9 mouse cellular contexts compared by ENCODE assay signal in genomic region chr8:110749500-110750170, GRCm38 (mm10). TPM values are rescaled to one million over a fixed set of nuclear protein-coding genes. Genes with fewer than 3 reads are reported as not detected.
A peak's percentile ranks its signal among the peaks of the same experiment; 100 is the strongest.
DNase-seq lines count a peak whose midpoint lies in the region; ATAC-seq and TF ChIP-seq lines count a peak whose summit lies in the region.
"Had no signal": no experiment of that assay in that cellular context is flagged by ENCODE, and none has a peak within 500 bp of the region (broad histone marks: within the 10 kb centered on the region; RNA-seq: fewer than 3 reads in every experiment).

No protein-coding gene starts in this region.

- no peaks in the 10 kb centered on the region for H3K36me3 ChIP-seq in kidney, adult 2 months (ENCODE audit: control insufficient read depth, insufficient read depth, low read length)
- H3K36me3 ChIP-seq in kidney, embryonic 16.5 days (ENCODE audit: insufficient read depth, low read length): no peaks in the 10 kb centered on the region
- H3K36me3 ChIP-seq in CH12.LX (replicated peaks in 1 of 2; ENCODE audit: control insufficient read depth in 1 of 2, insufficient read depth in 1 of 2, low read length in 1 of 2): no peaks in the 10 kb centered on the region
- no peaks in the 10 kb centered on the region for H3K36me3 ChIP-seq in liver, embryonic 14.5 days (replicated peaks; ENCODE audit: control insufficient read depth, insufficient read depth, low read depth)

- H3K9me3 ChIP-seq in kidney, embryonic 16.5 days (ENCODE audit: low read length): no peaks in the 10 kb centered on the region
- H3K9me3 ChIP-seq in CH12.LX (replicated peaks; ENCODE audit: low read length): no peaks in the 10 kb centered on the region
- H3K9me3 ChIP-seq in liver, embryonic 14.5 days (ENCODE audit: control insufficient read depth, low read length): no peaks in the 10 kb centered on the region
- H3K9me3 ChIP-seq: megakaryocyte, embryonic 14.5 days had no signal

- dilution Hi-C loops in CH12.LX (cut with MboI; ENCODE audit: extremely low pct_ligation_motif_present, extremely low pct_unique_long_range_greater_than_20kb, low sequenced_read_pairs): no loop called here

- ATAC-seq in kidney, embryonic 16.5 days (ENCODE audit: low FRiP score, low TSS enrichment): no peak; the same call in none of the 2 replicates
- no peak for ATAC-seq in liver, embryonic 14.5 days (ENCODE audit: insufficient read depth)

- peak; percentile 59 for DNase-seq in kidney, adult 2 months
- peak; percentile 67 for DNase-seq in CH12.LX (ENCODE audit: extremely low read depth)
- peak; percentile 55 for DNase-seq in c-Kit-negative CD71-positive TER-119-positive erythroid progenitor cells, embryonic 14.5 days (ENCODE audit: low read depth, low spot score)
- DNase-seq in heart, postnatal 36 days: peak; percentile 44 to 61
- peak; percentile 17 to 41 (median 27) for DNase-seq in liver, embryonic 14.5 days (ENCODE audit: low read depth in 3 of 3, low spot score in 3 of 3)
- DNase-seq in retina, postnatal 1 day: peak; percentile 84
- no peak for DNase-seq in spleen, postnatal 10 days (ENCODE audit: low spot score in 2 of 2)

- no peaks in the 10 kb centered on the region for H3K27me3 ChIP-seq in kidney, adult 2 months (replicated peaks; ENCODE audit: control insufficient read depth, insufficient read depth, low read length)
- H3K27me3 ChIP-seq in kidney, embryonic 16.5 days (ENCODE audit: insufficient read depth, low read length): no peaks in the 10 kb centered on the region
- H3K27me3 ChIP-seq in CH12.LX (replicated peaks): no peaks in the 10 kb centered on the region
- no peaks in the 10 kb centered on the region; the same call in 1 of the 2 replicates for H3K27me3 ChIP-seq in liver, embryonic 14.5 days (ENCODE audit: control insufficient read depth, insufficient read depth, low read length)

- no peak overlapping the region for H3K4me2 ChIP-seq in kidney, embryonic 16.5 days (replicated peaks; ENCODE audit: low read depth, low read length)
- H3K4me2 ChIP-seq in CH12.LX (ENCODE audit: insufficient read depth, low read depth, poor library complexity, severe bottlenecking): no peak overlapping the region
- no peak overlapping the region for H3K4me2 ChIP-seq in liver, embryonic 14.5 days (ENCODE audit: low read depth)

- no peaks in the 10 kb centered on the region for H3K79me2 ChIP-seq in CH12.LX (replicated peaks; ENCODE audit: control insufficient read depth, extremely low read depth, insufficient read depth, poor library complexity, severe bottlenecking)

- H3K27ac ChIP-seq in kidney, adult 2 months (ENCODE audit: insufficient read depth, low read depth, low read length): no peak overlapping the region
- no peak overlapping the region for H3K27ac ChIP-seq in kidney, embryonic 16.5 days (ENCODE audit: low read length)
- no peak overlapping the region for H3K27ac ChIP-seq in CH12.LX (ENCODE audit: insufficient read depth, low read depth)
- H3K27ac ChIP-seq in liver, embryonic 14.5 days: no peak overlapping the region

- TF ChIP-seq RAD21 in CH12.LX (IDR thresholded peaks at IDR 0.05; ENCODE audit: low read depth, low read length): peak; percentile 97

- no peak for TF ChIP-seq POLR2A in kidney, adult 2 months (IDR thresholded peaks at IDR 0.05; ENCODE audit: low read depth, low read length)
- TF ChIP-seq POLR2A in CH12.LX (IDR thresholded peaks at IDR 0.05; ENCODE audit: low read depth, low read length): no peak

- 60% methylated on average over 10 of the region's 10 CpGs for WGBS in kidney, adult 2 months
- WGBS in kidney, embryonic 16.5 days: 57% methylated on average over 10 of the region's 10 CpGs
- WGBS in liver, embryonic 14.5 days (ENCODE audit: insufficient replicate concordance): 50% methylated on average over 10 of the region's 10 CpGs

- intact Hi-C loops in heart, postnatal 36 days (cut with DNase I): loop anchor here (2.0 to 5.0 kb wide), 3 partner anchors 59 to 343 kb away; partner anchors contain the start of genes Clec18a and Pdpr

- peak; percentile 27 for TF ChIP-seq CTCF in kidney, adult 2 months (conservative IDR thresholded peaks at IDR 0.05; ENCODE audit: insufficient read depth, insufficient read length, low read depth, low read length)
- TF ChIP-seq CTCF in CH12.LX (conservative IDR thresholded peaks at IDR 0.05 in 1 of 2, IDR thresholded peaks at IDR 0.05 in 1 of 2; ENCODE audit: low read depth in 2 of 2, low read length in 2 of 2): peak; percentile 86 to 90
- TF ChIP-seq CTCF in liver, embryonic 14.5 days (IDR thresholded peaks at IDR 0.05; ENCODE audit: low read depth): peak; percentile 80

- H3K4me3 ChIP-seq in kidney, adult 2 months (ENCODE audit: insufficient read depth, low read depth, low read length): no peak overlapping the region
- no peak overlapping the region for H3K4me3 ChIP-seq in kidney, embryonic 16.5 days (ENCODE audit: low read length)
- no peak overlapping the region for H3K4me3 ChIP-seq in CH12.LX (replicated peaks in 1 of 3; ENCODE audit: low read depth in 2 of 3, low read length in 2 of 3, poor library complexity in 1 of 3)
- no peak overlapping the region for H3K4me3 ChIP-seq in liver, embryonic 14.5 days (ENCODE audit: insufficient read depth in 1 of 2, low read depth in 2 of 2, low read length in 2 of 2)
- H3K4me3 ChIP-seq: megakaryocyte, embryonic 14.5 days had no signal

- no peaks in the 10 kb centered on the region for H3K4me1 ChIP-seq in kidney, adult 2 months (ENCODE audit: control insufficient read depth, insufficient read depth, low read length)
- peaks cover 9% of the 10 kb centered on the region for H3K4me1 ChIP-seq in kidney, embryonic 16.5 days (ENCODE audit: insufficient read depth, low read length)
- H3K4me1 ChIP-seq in CH12.LX (ENCODE audit: control insufficient read depth in 1 of 2, insufficient read depth in 2 of 2): peaks cover 3 to 5% of the 10 kb centered on the region in 2 experiments
- no peaks in the 10 kb centered on the region for H3K4me1 ChIP-seq in liver, embryonic 14.5 days (replicated peaks; ENCODE audit: control insufficient read depth in 2 of 2, insufficient read depth in 2 of 2, low read length in 1 of 2)

- in situ Hi-C loops in CH12.LX (cut with MboI; ENCODE audit: low pct_ligation_motif_present, low pct_unique_long_range_greater_than_20kb, low sequenced_read_pairs): loop anchor here (10.0 kb wide), 1 partner anchor 95 kb away; the partner anchor contains the start of genes Cog4 and Sf3b3

- H3K9ac ChIP-seq in kidney, embryonic 16.5 days (replicated peaks; ENCODE audit: low read length): no peak overlapping the region
- no peak overlapping the region for H3K9ac ChIP-seq in CH12.LX (ENCODE audit: insufficient read depth, low read depth)
- no peak overlapping the region for H3K9ac ChIP-seq in liver, embryonic 14.5 days (replicated peaks)

- TF ChIP-seq EP300 in CH12.LX (IDR thresholded peaks at IDR 0.05; ENCODE audit: low read length): no peak
- no peak for TF ChIP-seq EP300 in liver, embryonic 14.5 days (IDR thresholded peaks at IDR 0.05; ENCODE audit: low read depth)

TF ChIP-seq in CH12.LX, 34 proteins besides CTCF, POLR2A, EP300 and RAD21:
- TF ChIP-seq ETS1 (conservative IDR thresholded peaks at IDR 0.05; ENCODE audit: low read depth, low read length) (no peak), IRF4 (IDR thresholded peaks at IDR 0.05; ENCODE audit: low read depth, low read length) (0 out of 2 replicates have a peak, but pooled peaks have one; percentile 9), ZNF384 (IDR thresholded peaks at IDR 0.05; ENCODE audit: low read depth, low read length) (peak; percentile 71), JUND (conservative IDR thresholded peaks at IDR 0.05; ENCODE audit: low read depth, low read length) (0 out of 2 replicates have a peak, but pooled peaks have one; percentile 36), BHLHE40 (IDR thresholded peaks at IDR 0.05; ENCODE audit: low read depth, low read length) (no peak), ZMIZ1 (IDR thresholded peaks at IDR 0.05; ENCODE audit: low read depth, low read length) (no peak), ZC3H11A (IDR thresholded peaks at IDR 0.05; ENCODE audit: low read depth, low read length) (peak; percentile 52), SMC3 (IDR thresholded peaks at IDR 0.05; ENCODE audit: low read depth, low read length) (peak; percentile 75), JUN (IDR thresholded peaks at IDR 0.05; ENCODE audit: insufficient read depth, low read depth, low read length) (no peak)
TF ChIP-seq in CH12.LX: peak in this region for 5.

RNA-seq across cellular contexts. Expression of gene Mtss1l, which starts 28.4 kb away (rescaled TPM):
- 23.0 and 25.2 TPM in 2 replicates for polyA plus RNA-seq in kidney, adult 2 months (2012; rRNA removed)
- polyA plus RNA-seq in kidney, embryonic 16.5 days (2015; fragmentation: Nextera tagmentation; extraction: Ambion mirVana): 9.1 and 9.2 TPM in 2 replicates
- 0.42 and 0.64 TPM in 2 replicates for total RNA-seq in CH12.LX (2012; rRNA removed)
- not detected in 2 replicates for total RNA-seq in CH12.LX (2014; rRNA removed)
- 0.66 and 0.79 TPM in 2 replicates for polyA plus RNA-seq in CH12.LX (2012; ENCODE audit: insufficient read length, low read depth)
- total RNA-seq in heart, postnatal 36 days (2021): 10 to 100 TPM; 34.3 to 38.1 TPM
- 2.6 and 2.7 TPM in 2 replicates for polyA plus RNA-seq in liver, embryonic 14.5 days (2012; rRNA removed)
- polyA plus RNA-seq in liver, embryonic 14.5 days (2014; fragmentation: Nextera tagmentation; extraction: Ambion mirVana): 0.52 and 0.82 TPM in 2 replicates

RNA-seq across cellular contexts. Expression of gene Il34, which starts 56.1 kb away (rescaled TPM):
- 21.8 and 26.3 TPM in 2 replicates for polyA plus RNA-seq in kidney, adult 2 months (2012; rRNA removed)
- 3.0 and 3.2 TPM in 2 replicates for polyA plus RNA-seq in kidney, embryonic 16.5 days (2015; fragmentation: Nextera tagmentation; extraction: Ambion mirVana)
- total RNA-seq in CH12.LX (2012; rRNA removed): 0.21 TPM in 1 of 2 replicates, not detected in the other
- total RNA-seq in CH12.LX (2014; rRNA removed): not detected in 2 replicates
- polyA plus RNA-seq in CH12.LX (2012; ENCODE audit: insufficient read length, low read depth): not detected in 2 replicates
- 1 to 10 TPM; 4.3 to 6.9 TPM for total RNA-seq in heart, postnatal 36 days (2021)
- 0.11 TPM in 1 of 2 replicates, not detected in the other for polyA plus RNA-seq in liver, embryonic 14.5 days (2012; rRNA removed)
- polyA plus RNA-seq in liver, embryonic 14.5 days (2014; fragmentation: Nextera tagmentation; extraction: Ambion mirVana): not detected in 2 replicates

Comparison
In these comparisons a context has a peak if more than half of its experiments do, and no peak if none do; other contexts are left out.
1. DNase-seq: peak in kidney, adult 2 months (single experiment), CH12.LX (single experiment), c-Kit-negative CD71-positive TER-119-positive erythroid progenitor cells, embryonic 14.5 days (single experiment), heart, postnatal 36 days (2 of 2), liver, embryonic 14.5 days (3 of 3) and retina, postnatal 1 day (single experiment); none in spleen, postnatal 10 days (0 of 2).
2. CTCF ChIP-seq: peak in every context shown above with its lines; median percentile 88 in CH12.LX; 80 in liver, embryonic 14.5 days; 27 in kidney, adult 2 months.